Mouse (Mus musculus): Measurements from ENCODE around the gene Pycr2.

DNA sequence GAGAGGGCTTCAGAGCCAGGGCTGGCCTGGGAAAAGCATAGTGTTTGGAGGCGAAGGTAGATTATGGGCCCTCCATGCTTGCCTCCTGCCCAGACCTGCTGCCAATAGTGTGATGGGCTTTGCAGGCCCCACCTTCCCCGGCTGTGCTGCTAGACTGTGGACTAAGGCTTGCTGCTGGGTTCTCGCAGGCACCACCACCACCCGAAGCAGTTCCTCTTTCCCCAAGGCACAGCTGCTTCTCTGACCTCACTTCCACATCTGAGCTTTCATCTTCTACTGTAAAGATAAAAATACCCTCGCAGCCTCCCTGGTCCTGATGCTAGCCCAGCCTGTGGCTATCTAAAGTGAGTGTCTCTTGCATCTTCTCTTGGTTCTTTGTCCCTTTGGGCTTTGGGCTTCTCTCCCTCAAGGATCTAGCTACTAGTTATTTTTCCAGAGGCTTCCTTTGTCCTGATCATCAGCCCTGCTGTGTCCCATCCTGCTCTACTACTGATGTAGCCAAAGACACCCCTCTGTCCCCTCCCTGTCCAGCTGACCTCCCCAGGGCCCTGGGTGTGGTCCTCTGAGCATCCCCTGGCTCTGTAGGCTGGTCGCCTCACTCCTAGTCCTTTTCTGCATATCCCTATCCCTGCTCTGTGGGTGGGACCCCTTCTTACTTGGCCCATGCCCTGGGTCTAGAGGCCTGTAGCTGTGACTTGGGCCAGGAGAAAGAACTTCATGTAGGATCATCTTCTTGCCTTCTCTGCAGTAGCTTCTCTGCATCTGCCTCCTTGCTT is 18.4 kb downstream of the Pycr2 start:
- TF ChIP-seq POLR2A (IDR thresholded peaks at IDR 0.05; ENCODE audit: control insufficient read depth, low read depth, low read length) = no peak
- no peak for TF ChIP-seq CTCF (IDR thresholded peaks at IDR 0.05; ENCODE audit: control insufficient read depth, insufficient read depth, insufficient replicate concordance, low read depth, low read length)

Data from testis, adult 2 months (tissue).